Mouse (Mus musculus) cerebellum, adult 18-20 months (tissue): ENCODE data around the gene Rnf187.

Experiments used
- DNase-seq, 2 experiments: peaks; one replicate each; pipeline ENCODE4 v3.0.0; 2021

Gene Rnf187

DNA sequence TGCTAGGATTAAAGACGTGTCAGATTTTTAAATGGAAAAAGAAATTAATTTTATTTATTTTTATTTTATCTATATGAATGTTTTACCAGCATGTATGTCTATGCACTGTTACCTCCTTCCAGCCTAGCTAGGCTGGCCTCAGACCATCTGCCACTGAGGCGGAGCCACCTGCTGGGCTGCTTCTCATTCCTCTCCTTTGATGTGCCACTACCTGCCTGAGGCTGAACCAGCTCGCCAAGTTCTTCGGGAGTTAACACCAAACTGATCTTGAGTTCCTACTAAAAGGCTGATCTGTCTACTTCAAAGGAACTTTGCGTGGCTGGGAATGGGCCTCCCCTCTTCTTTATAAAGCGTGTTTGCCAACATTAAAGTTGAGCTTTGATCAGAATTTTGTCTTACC, 44.3 kb downstream of the Rnf187 start:
- DNase-seq: peak in 1 of 2 experiments; percentile 35

DNA sequence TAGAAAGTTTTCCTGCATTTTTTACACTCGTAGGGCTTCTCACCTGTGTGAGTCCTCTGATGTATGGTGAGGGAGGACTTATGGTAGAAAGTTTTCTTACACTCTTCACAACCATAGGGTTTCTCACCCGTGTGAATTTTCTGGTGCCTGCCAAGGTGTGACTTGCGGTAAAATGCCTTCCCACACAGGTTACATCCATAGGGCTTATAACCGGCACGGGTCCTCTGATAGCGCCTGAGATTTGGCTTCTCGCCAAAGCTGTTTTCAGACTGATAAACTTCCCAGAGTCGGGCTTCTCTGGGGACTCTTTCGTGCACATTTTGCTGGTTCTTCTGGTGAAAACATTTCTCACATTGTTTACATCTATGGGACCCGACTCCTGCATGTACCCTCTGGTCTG, 48.2 kb downstream of the Rnf187 start:
- no peak for DNase-seq

DNA sequence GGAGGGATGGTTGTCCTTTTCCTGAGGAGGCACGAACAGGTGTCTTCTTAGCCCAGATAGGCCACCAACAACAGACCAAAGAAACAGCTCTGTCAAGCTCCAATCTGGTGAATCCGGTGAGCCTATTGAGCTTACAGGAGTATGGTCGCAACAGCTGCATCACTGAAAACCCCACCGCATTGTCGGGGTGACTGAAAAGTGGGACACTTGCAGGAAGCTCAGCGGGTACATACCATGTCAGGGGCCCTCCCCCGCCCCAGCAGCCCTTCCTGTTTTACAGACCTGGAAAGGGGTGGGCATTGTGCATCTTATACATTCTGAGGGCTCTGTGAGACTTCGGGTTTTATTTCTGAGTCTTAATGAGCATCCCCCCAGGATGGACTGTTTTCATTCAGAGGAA, 55.0 kb downstream of the Rnf187 start:
- no peak for DNase-seq
